Mouse (Mus musculus) left cerebral cortex, postnatal 4 days (tissue): ENCODE data around the gene Atrip. TPM values are rescaled to one million over a fixed set of nuclear protein-coding genes. Genes with fewer than 3 reads are reported as not detected.
A peak's percentile ranks its signal among the peaks of the same experiment; 100 is the strongest.

Experiments
- DNase-seq: peaks from one replicate; pipeline ENCODE4 v3.0.0-alpha.2; 2022
- intact Hi-C: fragments of 180-260 bp; cut with DNase I; formaldehyde crosslinking; loops from one replicate; pipeline ENCODE4 v1.15.1; 2025
- total RNA-seq, 2 experiments: library from RNA; stranded (reverse); gene quantifications; 2 replicates each; pipeline ENCODE4 v1.2.3; 2021

Atrip gene
- total RNA-seq, 2 experiments from 2014 or later = 33.4 to 37.4 TPM

DNA sequence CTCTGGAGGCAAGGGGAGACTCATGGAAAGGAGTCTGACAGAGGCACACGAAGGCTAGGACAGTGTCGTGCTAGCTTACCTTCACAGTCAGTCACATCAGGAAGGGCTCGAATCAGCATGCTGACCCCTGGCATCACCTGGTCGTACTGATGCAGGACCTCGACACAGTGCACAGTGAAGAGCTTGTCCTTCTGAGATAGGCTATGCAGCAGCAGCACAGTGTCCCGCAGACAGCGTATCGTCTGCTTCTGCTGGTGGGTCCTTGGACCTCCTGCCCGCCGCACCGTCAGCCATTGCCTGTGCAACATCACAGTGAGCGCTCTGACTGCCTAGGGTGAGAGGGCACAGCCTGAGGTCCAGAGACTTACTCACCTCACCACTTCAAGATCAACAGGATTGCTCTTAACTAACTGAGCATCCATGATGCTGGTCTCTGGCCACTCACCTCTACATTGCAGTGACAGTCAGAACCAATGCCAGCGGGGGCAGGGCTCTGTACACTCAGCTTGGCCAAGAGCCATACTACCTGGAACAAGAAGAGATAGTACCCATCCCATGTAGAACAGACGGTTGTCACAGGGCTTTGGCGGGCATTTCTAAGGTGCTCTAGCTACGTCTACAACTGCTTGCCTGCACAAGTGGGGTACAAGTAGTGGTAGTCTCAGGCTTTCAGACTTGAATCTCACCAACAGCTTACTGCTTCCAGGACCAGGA is 13.6 kb downstream of the Atrip start:
- DNase-seq = no peak

DNA sequence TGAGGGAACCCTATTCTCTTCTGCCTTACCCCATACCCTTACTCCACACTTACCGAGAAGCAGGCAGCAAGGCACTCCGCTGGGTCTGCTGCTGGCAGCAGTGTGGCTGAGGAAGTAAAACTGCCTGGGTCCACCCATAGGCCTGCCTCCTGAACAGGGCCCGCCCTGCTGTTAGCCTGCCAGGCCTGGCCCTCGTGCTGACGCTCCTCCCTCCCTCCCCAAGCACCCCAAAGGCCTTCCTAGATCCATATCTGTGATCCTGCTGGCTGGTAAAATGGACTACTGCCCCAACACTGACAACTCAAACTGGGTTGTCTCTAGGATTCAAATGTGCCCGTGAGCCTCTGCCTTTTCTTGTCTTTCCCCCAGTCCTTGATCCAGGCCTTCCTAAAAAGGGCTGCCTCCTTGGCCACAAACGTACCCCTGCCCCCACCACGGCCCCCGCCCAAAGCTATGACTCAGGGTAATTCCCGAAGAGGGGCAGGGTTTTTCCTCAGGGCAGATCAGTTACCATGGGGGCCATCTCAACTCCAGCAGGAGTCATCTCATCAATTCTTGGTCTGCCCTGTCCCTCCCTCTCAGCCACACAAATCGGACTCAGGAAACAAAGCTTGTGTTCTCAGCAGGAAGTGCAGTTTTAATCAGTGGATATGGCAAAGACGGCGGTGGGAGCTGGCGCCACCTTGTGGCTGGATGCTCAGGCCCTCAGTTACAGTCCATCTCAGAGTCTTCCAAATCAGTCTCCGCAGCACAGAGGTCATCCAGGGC is 14.6 kb downstream of the Atrip start, which contains the start of gene Trex1:
TSS of gene Trex1 (minus strand) at position 599 of the 768 bp plus-strand sequence.
- peak; percentile 88 for DNase-seq
- intact Hi-C loops = loop anchor here (5.0 kb wide), 1 partner anchor 57 kb away; no protein-coding TSS in a partner anchor

More for the DNA sequence above, 13.6 kb downstream of the Atrip start:
- intact Hi-C loops = loop anchor here (10.0 kb wide), 1 partner anchor 1044 kb away; no protein-coding TSS in a partner anchor

DNA sequence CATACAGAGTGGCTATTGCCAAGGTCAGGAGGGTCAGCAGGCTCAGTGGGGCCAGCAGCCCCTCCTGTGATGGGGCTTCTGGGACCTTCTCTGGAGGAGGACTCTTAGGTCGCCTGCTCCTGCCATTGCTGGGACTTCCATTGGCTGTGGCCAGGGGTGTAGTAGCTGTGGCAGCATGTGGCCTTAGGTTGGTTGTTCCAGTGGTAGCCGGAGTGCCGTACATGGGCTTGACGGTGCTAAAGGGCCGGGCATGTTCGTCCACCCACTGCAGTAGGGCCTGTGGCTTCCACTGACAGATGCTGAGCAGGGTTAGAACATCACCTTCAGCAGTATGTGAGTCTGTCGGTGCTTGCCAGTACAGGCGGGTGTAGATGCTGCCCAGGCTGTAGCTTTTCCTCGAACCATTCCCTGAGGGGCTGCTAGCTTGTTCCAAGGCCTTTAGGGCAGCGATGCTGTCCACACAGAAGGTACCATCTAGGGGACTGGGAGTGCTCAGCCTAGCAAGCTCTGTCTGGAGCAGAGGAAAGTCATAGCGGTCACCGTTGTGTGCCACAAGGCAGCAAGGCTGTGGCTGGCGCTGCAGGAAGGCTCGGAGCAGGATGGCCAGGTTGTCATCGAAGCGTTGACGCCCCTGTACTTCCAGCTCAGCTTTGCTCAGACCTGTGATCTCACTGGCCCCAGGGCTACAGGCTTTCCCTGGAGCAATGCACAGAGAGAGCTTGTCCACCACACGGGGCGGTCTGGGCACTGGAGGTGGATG is 15.7 kb downstream of the Atrip start:
- intact Hi-C loops = loop anchor here (5.0 kb wide), 1 partner anchor 56 kb away; no protein-coding TSS in a partner anchor

DNA sequence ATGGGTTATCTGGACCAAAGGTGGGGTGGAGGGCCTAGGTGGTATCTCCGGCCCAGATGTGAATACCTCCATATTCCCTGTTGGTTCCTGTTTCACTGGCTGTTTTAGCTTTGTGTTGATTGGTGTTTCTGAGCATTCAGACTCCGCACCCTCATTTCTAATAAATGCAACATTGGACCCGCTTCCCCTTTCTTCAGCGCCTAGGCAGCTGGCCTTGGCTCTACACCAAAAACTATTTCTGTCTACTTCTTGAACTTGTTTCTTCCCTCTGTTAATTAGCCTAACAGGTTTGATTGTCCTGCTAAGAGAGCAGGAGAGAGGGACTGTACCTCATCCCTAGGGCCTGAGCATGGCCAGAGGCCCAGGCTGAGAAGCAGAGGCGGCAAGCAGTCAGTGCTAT is 16.4 kb downstream of the Atrip start:
- no peak for DNase-seq
- intact Hi-C loops = loop anchor here (5.0 kb wide), 1 partner anchor 55 kb away; no protein-coding TSS in a partner anchor

More for the DNA sequence above, 15.7 kb downstream of the Atrip start:
- no peak for DNase-seq

DNA sequence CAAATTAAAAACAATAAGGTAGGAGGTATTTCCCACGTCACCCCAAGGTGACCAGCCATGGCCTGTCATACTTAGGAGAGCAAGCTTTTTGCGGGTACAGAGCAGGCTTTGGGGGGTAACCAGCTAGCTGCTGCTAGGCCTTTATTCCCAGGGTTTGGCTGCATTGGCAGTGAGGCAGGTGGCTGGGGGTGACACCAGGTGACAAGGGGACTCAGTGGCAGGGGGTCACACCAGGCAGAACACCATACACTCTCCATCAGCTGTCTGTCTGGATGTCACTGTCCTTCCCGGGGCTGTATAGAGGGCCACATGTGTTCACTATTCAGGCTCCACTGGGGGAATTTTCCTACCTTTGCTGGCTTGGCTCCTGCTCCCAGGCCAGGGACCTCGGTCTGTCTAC is 17.0 kb downstream of the Atrip start:
- DNase-seq = no peak
- intact Hi-C loops = loop anchor here (5.0 kb wide), 1 partner anchor 55 kb away; no protein-coding TSS in a partner anchor

DNA sequence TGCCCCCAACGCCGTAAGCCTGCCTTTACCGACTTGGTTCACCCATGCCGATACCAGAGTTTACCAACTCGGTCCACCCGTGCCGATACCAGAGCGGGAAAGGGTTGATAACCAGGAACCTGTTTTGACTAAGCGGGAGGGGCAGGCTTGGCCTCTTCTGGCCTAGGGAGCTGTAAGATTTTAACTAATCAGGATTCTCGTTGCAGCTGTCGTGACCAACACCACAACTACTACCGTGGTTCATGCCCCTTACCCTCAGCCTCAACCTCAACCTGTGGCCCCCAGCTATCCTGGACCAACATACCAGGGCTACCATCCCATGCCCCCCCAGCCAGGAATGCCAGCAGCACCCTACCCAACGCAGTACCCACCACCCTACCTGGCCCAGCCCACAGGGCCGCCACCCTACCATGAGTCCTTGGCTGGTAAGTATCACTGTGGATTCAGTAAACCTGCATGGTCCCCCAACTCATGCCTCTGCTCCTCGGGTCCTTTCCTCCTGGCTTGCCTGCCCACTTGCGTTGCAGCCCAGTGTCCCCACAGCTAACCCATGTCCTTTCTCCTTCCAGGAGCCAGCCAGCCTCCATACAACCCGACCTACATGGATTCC is 17.7 kb downstream of the Atrip start:
- DNase-seq = no peak
- intact Hi-C loops = loop anchor here (5.0 kb wide), 1 partner anchor 54 kb away; no protein-coding TSS in a partner anchor

DNA sequence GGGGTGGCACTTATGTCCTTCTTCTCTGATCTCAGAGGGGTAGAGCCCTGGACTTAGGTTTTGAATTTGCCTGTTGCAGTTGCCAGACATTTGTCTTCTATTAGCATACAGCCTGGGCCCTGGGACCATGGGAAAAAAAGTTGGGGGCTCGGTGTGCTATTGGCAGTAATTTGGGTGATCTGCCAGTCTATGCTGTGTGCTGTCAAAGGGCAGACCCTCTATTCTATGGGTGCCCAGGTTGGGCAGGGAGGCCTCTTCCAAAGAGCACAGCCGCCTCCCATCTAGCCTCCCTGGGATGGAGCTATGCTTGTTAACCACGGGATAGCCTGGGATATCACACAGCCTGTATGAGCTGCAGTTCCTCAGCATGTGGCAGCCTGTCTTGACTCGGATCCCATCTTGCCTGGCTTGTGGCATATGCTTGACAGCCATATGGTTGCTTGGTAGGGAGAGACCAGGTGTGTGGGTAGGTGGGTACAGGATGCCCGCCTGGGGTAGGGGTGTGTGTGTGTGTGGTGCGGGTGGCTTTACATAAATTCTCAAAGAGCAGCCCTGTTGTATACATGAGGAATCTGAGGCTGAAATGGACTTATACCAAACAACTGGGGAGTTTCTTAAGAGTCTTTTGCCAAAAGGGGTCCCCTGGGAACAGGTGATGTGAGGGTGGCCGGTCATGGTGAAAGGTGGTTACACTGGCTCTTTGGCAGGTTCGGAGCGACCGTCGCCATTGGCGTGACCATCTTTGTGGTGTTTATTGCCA is 18.5 kb downstream of the Atrip start:
- intact Hi-C loops = loop anchor here (5.0 kb wide), 1 partner anchor 53 kb away; no protein-coding TSS in a partner anchor
- DNase-seq = no peak

DNA sequence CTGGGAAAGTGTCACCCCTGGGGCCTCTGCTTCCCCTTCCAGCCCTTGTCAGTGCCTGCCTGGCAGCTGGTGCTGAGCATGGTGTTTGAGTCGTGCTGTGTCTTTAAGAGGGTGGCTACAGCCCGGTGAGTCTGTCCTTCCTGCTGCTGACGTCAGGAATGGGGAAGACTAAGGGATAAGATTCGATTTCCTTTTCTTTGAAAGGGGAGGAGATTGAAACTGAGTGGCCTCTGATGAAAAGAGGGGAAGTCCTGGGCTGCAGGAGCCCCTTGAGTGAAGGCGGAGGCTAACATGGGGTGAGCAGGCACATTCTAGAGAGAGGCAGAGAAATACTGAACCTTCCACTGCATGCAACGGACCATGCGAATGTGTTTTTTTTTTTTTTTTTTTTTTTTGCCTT is 19.2 kb downstream of the Atrip start:
- no peak for DNase-seq
- intact Hi-C loops = loop anchor here (5.0 kb wide), 1 partner anchor 52 kb away; no protein-coding TSS in a partner anchor

DNA sequence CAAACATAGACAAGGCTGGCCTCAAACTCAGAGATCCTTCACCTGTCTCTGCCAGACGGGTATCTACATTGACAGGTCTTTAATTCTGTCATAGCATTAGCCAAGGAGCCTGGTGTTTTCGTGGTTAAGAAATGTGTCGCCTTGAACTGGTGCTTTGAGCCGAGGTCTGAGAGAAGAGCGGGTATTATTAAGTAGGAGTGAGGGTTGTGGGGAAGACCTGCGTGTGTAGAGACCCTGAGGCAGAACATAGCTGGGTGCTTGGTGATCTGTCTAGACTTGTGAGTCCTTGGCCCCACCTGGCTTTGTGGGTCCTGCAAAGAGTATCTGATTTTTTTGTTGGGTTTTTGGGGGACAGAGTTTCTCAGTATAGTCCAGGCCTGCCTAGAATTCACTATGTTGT is 20.1 kb downstream of the Atrip start:
- intact Hi-C loops = no loop called here
- no peak for DNase-seq

DNA sequence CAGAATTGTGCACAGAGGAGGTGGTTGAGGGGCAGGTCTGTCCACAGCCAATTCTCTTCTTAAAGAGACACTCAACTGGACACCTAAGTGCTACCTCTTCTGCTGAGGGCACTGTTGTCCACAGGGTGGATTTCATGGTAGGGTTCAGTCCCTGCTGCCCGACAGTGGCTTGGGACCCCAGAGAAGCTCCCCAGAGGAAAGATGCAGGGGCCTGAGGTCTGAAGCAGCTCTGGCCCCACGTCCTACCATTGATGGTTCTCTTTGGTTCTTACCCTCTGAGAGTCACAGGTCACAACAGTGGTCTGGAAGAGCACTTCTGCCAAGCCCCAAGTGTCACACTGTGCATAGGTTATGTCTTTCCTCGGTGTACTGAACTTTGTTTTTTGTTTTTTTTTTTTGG is 20.6 kb downstream of the Atrip start:
- intact Hi-C loops = no loop called here
- DNase-seq = no peak

DNA sequence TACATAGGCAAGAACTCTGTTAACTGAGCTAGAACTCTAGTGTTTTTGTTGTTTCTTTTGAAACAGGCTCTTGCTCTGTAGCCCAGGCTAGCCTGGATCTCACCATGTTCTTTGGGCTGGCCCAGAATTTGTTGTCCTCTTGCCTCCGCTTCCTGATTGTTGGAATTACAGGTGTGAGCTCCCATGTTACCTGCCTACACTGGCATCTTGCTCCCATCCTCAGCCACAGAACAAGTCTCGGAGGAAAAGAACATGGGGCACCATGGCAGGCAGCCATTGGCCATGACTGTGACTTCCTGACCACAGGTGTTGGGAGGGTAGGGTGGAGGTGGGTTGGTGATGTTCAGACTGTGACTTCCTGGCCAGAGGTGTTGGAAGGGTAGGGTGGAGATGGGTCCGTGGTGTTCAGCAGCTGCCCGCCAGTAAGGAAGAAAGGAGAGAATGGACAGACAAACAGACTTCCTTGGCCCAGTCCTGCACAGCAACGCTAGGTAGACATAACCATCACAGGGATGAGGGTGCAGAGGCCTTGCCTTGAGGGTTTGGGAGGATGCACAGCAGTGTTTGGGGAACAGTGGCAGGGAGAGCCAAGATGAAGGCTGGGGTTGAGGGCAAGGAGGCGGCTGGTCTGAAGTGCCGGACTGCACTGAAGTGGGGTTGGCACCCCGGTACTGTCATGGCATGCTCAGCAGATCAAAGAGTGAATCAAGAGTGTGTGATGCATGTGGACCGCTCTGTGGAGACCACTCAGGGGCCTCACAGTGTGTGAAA is 21.2 kb downstream of the Atrip start:
- no peak for DNase-seq
- intact Hi-C loops = no loop called here

DNA sequence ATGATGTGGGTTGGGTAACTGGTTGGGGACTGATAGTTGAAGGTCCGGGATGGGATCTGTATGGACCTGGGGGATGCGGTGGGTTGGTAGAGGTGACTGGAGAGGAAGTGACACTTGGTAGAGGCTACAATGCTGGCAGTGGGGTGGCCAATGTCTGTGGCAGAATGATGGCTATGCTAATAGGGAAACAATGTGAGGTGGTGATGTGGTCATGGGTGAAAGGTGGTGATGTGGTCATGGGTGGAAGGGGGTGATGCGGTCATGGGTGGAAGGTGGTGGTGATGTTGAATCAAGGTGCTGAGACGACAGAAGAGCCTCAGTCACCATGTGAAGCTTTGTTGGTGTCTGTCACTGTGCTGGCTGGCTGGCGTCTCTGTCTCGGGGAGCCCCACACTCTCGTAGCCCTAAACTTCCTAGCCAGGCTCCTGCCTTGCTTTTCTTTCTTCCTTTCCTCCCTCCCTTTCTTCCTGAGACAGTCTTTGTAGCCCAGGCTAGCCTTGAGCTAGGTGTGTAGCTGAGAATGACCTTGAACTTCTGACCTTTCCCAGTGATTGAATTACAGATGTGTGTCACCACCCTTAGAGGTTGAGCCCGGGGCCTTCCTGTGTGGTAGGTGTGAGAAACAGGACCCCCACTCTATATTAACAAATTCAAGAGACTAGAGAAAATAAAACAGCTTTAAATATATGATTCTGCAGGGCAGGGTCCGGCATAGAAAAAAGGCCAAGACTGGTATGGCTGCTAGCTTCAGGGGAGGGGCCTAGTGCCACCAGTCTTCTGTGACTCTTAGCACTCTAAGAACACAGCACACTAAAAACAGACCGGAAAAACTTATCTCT is 22.1 kb downstream of the Atrip start:
- intact Hi-C loops = no loop called here
- DNase-seq = no peak

DNA sequence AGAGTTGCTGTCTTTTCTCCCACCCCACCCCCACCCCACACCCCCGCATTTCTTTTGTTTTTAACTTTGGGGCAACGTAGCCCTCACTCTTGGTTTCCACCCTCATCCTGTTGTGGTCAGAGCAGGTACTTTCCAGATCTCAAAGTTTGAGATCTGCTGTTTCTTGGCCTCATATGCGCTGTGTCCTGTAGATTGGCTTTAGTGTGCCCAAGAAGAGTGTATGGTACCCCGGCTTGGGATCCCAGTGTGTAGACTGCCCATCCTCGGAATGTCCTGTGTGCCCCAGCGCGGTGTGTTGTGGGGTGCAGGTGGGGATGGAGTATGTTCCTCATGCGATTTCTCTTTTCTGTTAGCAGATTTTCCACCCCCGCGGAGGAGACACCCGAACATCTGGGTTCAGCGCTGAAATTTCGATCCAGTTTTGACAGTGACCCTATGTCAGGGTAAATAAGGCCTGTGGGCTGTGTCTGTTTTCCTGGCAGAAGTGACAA is 22.9 kb downstream of the Atrip start:
- DNase-seq = no peak

DNA sequence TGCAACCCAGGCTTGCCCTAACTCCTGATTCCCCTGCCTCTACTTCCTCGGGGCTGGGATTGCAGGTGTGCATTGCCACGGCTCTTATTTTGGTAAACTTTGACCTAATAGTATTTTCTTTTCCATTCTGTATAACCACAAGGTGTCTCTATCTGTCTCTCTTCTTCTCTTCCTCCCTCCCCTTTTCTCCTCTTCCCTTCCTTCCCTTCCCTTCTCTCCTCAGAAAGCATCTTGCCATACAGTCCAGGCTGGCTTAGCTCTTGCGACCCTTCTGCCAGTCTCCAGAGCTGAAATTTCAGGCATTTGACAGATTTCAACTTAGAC is 23.3 kb downstream of the Atrip start:
- intact Hi-C loops = no loop called here
- no peak for DNase-seq

More for the DNA sequence above, 22.9 kb downstream of the Atrip start:
- intact Hi-C loops = no loop called here

DNA sequence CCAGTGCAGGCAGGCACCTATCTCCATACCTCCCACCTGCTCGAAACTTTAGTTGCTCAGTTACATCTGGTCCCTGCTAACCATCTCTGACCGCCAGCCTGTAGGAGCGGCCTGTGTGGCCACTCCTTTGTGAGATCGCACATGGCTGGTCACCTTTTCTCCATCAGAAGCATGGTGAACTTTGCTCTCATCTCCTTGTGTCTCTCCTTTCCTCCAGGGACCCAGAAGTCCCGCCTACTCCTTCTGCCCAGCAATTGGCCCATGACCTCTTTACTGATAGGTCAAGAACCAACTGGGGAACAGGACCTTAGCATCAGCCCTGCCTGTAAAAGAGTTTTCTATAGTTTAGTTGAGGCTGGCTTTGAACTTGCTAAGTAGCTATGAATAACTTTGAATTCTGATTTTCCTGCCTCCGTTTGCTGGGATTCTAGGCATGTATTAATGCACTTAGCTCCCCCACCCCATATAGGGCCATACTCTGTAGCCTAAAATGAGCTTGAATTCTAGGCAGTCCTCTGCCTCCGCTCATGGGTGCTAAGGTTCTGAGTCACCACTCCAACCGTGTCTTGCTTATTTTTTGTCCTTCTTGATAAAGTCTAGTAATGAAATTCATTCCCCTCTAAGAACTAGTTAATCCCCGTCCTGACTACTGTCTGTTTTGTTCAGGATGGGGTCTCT is 23.8 kb downstream of the Atrip start:
- no peak for DNase-seq
- intact Hi-C loops = no loop called here

DNA sequence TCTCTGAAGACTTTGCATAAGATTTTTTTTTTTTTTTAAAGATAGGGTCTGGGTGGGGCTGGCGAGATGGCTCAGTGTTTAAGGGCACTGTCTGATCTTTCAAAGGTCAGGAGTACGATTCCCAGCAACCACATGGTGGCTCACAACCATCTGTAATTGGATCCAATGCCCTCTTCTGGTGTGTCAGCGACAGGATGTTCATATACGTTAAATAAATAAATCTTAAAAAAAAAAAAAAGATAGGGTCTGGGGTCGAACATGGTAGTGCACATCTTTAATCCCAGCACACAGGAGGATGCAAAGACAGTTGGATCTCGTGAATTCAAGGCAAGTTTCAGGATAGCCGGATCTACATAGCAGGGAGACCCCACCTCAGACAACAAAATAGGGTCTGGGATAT is 24.6 kb downstream of the Atrip start:
- DNase-seq = no peak
- intact Hi-C loops = no loop called here

DNA sequence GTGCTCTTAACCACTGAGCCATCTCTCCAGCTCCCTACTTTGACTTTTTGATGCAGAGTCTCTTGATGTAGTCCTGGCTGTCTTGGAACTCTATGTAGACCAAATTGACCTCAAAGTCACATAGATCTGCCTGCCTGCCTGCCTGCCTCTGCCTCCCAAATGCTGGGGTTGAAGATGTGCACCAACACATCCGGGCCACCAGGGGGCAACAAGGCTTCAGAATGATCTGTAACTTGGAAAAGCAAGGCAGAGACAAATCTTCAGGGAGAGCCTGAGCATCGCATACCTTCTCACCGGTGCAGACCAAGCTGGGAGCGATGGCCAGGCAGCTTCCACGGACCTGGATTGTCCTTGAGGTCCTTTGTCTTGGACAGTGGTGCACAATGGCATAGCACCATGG is 27.6 kb downstream of the Atrip start:
- DNase-seq = peak; percentile 46
- intact Hi-C loops = no loop called here
